Mouse (Mus musculus) liver, embryonic 16.5 days (tissue): ENCODE results near the gene Fbxo11. TPM values are rescaled to one million over a fixed set of nuclear protein-coding genes. Genes with fewer than 3 reads are reported as not detected.

Experiments
- ATAC-seq: fragments of 200-750 bp; cut with Nextera tagmentation; 2 replicates; pipeline ENCODE4 v1.8.0; 2017; ENCODE audit warnings: low read depth, mild to moderate bottlenecking, moderate number of reproducible peaks, moderate library complexity
- H3K27ac ChIP-seq: fragments of 300-500 bp; sonication (generic); 2 replicates; pipeline ENCODE4 v1.5.1; 2014; ENCODE audit warnings: mild to moderate bottlenecking, low read length
- H3K27me3 ChIP-seq: fragments of 300-500 bp; sonication (generic); 2 replicates; pipeline ENCODE4 v1.6.1; 2014; ENCODE audit warnings: low read depth, low read length, mixed read lengths; ENCODE audit not compliant: control insufficient read depth, insufficient read depth
- H3K36me3 ChIP-seq: fragments of 300-500 bp; sonication (generic); 2 replicates; pipeline ENCODE4 v1.6.1; 2014; ENCODE audit warnings: mild to moderate bottlenecking; ENCODE audit not compliant: control insufficient read depth, insufficient read depth
- H3K4me1 ChIP-seq: fragments of 300-500 bp; sonication (generic); 2 replicates; pipeline ENCODE4 v1.6.1; 2014; ENCODE audit warnings: low read depth, low read length, mixed read lengths; ENCODE audit not compliant: control insufficient read depth
- H3K4me2 ChIP-seq: fragments of 300-500 bp; sonication (generic); 2 replicates; pipeline ENCODE4 v1.6.1; 2014; ENCODE audit warnings: low read depth, low read length, mixed read lengths
- H3K4me3 ChIP-seq: fragments of 300-500 bp; sonication (generic); 2 replicates; pipeline ENCODE4 v1.5.1; 2014; ENCODE audit warnings: low read depth, mild to moderate bottlenecking, low read length
- H3K9ac ChIP-seq: fragments of 300-500 bp; sonication (generic); 2 replicates; pipeline ENCODE4 v1.6.1; 2014; ENCODE audit warnings: low read depth, low read length
- H3K9me3 ChIP-seq: fragments of 300-500 bp; sonication (generic); replicated peaks from 2 replicates; pipeline ENCODE4 v1.6.1; 2016; ENCODE audit warnings: low read length; ENCODE audit not compliant: control insufficient read depth
- WGBS: fragments of 180-500 bp; shearing (Covaris S2); extraction: QIAGEN DNeasy Blood & Tissue Kit; methylation state at CpG from one replicate; pipeline ENCODE4 v1.1.7; 2014; ENCODE audit not compliant: insufficient replicate concordance; 5-methylcytosine and 5-hydroxymethylcytosine counted together
- polyA plus RNA-seq: library from polyadenylated mRNA; unstranded; fragments of >200 nt; fragmentation: Nextera tagmentation; extraction: Ambion mirVana; gene quantifications from 2 replicates; pipeline ENCODE4 v1.2.1, GENCODE M21; 2015

Fbxo11 gene
- polyA plus RNA-seq, 1 experiment from 2014 or later: 2.6 TPM

- Histone ChIP-seq H3K36me3 (no peaks in the 10 kb centered on the region), H3K27me3 (no peaks in the 10 kb centered on the region), H3K4me2 (no peak overlapping the region), H3K9ac (no peak overlapping the region), H3K9me3 (no peaks in the 10 kb centered on the region), H3K4me3 (no peak overlapping the region), H3K27ac (no peak overlapping the region), H3K4me1 (no peaks in the 10 kb centered on the region)
- ATAC-seq: no peak
- WGBS: 76% methylated on average over 9 of the region's 9 CpGs
Observed at GRCm38 (mm10) chr17:88098181-88098852, 33.2 kb upstream of the Fbxo11 start.

GRCm38 (mm10) chr17:88097543-88097942 lies 32.5 kb upstream of the Fbxo11 start:
- ATAC-seq: no peak
- Histone ChIP-seq H3K27me3 (no peaks in the 10 kb centered on the region), H3K4me3 (no peak overlapping the region), H3K4me1 (no peaks in the 10 kb centered on the region), H3K9ac (no peak overlapping the region), H3K36me3 (no peaks in the 10 kb centered on the region), H3K4me2 (no peak overlapping the region), H3K27ac (no peak overlapping the region), H3K9me3 (no peaks in the 10 kb centered on the region)
- WGBS: 65% methylated on average over 3 of the region's 3 CpGs

- Histone ChIP-seq H3K4me1 (no peaks in the 10 kb centered on the region), H3K27me3 (no peaks in the 10 kb centered on the region), H3K4me2 (no peak overlapping the region), H3K36me3 (no peaks in the 10 kb centered on the region), H3K4me3 (no peak overlapping the region), H3K9me3 (no peaks in the 10 kb centered on the region), H3K9ac (no peak overlapping the region), H3K27ac (no peak overlapping the region)
- 51% methylated on average over 12 of the region's 12 CpGs for WGBS
- no peak for ATAC-seq
Observed at GRCm38 (mm10) chr17:88096809-88097399, 31.8 kb upstream of the Fbxo11 start.

- no peak overlapping the region for H3K27ac ChIP-seq
- 66% methylated on average over 10 of the region's 10 CpGs for WGBS
- H3K4me1 ChIP-seq: no peaks in the 10 kb centered on the region
- H3K9me3 ChIP-seq: no peaks in the 10 kb centered on the region
- no peaks in the 10 kb centered on the region for H3K27me3 ChIP-seq
- H3K9ac ChIP-seq: no peak overlapping the region
- H3K36me3 ChIP-seq: no peaks in the 10 kb centered on the region
- H3K4me2 ChIP-seq: no peak overlapping the region
- no peak for ATAC-seq
- H3K4me3 ChIP-seq: no peak overlapping the region
Observed at GRCm38 (mm10) chr17:88095517-88096198, 30.6 kb upstream of the Fbxo11 start.

GRCm38 (mm10) chr17:88094327-88094726 lies 29.2 kb upstream of the Fbxo11 start:
- no peaks in the 10 kb centered on the region for H3K4me1 ChIP-seq
- no peaks in the 10 kb centered on the region for H3K36me3 ChIP-seq
- no peak overlapping the region for H3K4me2 ChIP-seq
- ATAC-seq: no peak
- no peaks in the 10 kb centered on the region for H3K27me3 ChIP-seq
- H3K4me3 ChIP-seq: no peak overlapping the region
- no peak overlapping the region for H3K27ac ChIP-seq
- H3K9ac ChIP-seq: no peak overlapping the region
- 75% methylated on average over 12 of the region's 12 CpGs for WGBS
- no peaks in the 10 kb centered on the region for H3K9me3 ChIP-seq

- no peak overlapping the region for H3K9ac ChIP-seq
- no peaks in the 10 kb centered on the region for H3K27me3 ChIP-seq
- H3K4me2 ChIP-seq: no peak overlapping the region
- WGBS: 73% methylated on average over 10 of the region's 10 CpGs
- H3K27ac ChIP-seq: no peak overlapping the region
- no peaks in the 10 kb centered on the region for H3K36me3 ChIP-seq
- no peak for ATAC-seq
- H3K9me3 ChIP-seq: no peaks in the 10 kb centered on the region
- H3K4me3 ChIP-seq: no peak overlapping the region
- H3K4me1 ChIP-seq: no peaks in the 10 kb centered on the region
Observed at GRCm38 (mm10) chr17:88093798-88094197, 28.7 kb upstream of the Fbxo11 start.

- Histone ChIP-seq H3K4me3 (no peak overlapping the region), H3K36me3 (no peaks in the 10 kb centered on the region), H3K9me3 (no peaks in the 10 kb centered on the region), H3K27me3 (no peaks in the 10 kb centered on the region), H3K4me1 (no peaks in the 10 kb centered on the region), H3K4me2 (no peak overlapping the region), H3K27ac (no peak overlapping the region), H3K9ac (no peak overlapping the region)
- WGBS: 84% methylated on average over 11 of the region's 11 CpGs
- ATAC-seq: no peak
Observed at GRCm38 (mm10) chr17:88085976-88086375, 20.9 kb upstream of the Fbxo11 start.

GRCm38 (mm10) chr17:88081446-88081845 lies 16.4 kb upstream of the Fbxo11 start:
- no peak overlapping the region for H3K9ac ChIP-seq
- H3K36me3 ChIP-seq: no peaks in the 10 kb centered on the region
- H3K27me3 ChIP-seq: no peaks in the 10 kb centered on the region
- no peaks in the 10 kb centered on the region for H3K4me1 ChIP-seq
- no peaks in the 10 kb centered on the region for H3K9me3 ChIP-seq
- WGBS: 55% methylated on average over 6 of the region's 6 CpGs
- no peak overlapping the region for H3K4me2 ChIP-seq
- no peak overlapping the region for H3K27ac ChIP-seq
- no peak for ATAC-seq
- no peak overlapping the region for H3K4me3 ChIP-seq

GRCm38 (mm10) chr17:88079771-88080170 lies 14.7 kb upstream of the Fbxo11 start:
- Histone ChIP-seq H3K9me3 (no peaks in the 10 kb centered on the region), H3K4me1 (no peaks in the 10 kb centered on the region), H3K27ac (no peak overlapping the region), H3K36me3 (no peaks in the 10 kb centered on the region), H3K4me3 (no peak overlapping the region), H3K27me3 (no peaks in the 10 kb centered on the region), H3K9ac (no peak overlapping the region), H3K4me2 (no peak overlapping the region)
- 73% methylated on average over 8 of the region's 8 CpGs for WGBS
- no peak for ATAC-seq
